Mouse (Mus musculus) stomach, embryonic 14.5 days (tissue): ENCODE measurements around the gene Taf11. TPM values are rescaled to one million over a fixed set of nuclear protein-coding genes. Genes with fewer than 3 reads are reported as not detected.

Experiments
- ATAC-seq: fragments of 200-750 bp; cut with Nextera tagmentation; 2 replicates; pipeline ENCODE4 v1.8.0; 2017; ENCODE audit warnings: low read depth, moderate TSS enrichment; ENCODE audit not compliant: insufficient number of reproducible peaks, insufficient read depth, low FRiP score
- H3K27ac ChIP-seq: fragments of 300-500 bp; sonication (generic); 2 replicates; pipeline ENCODE4 v1.5.1; 2014; ENCODE audit warnings: mild to moderate bottlenecking, low read length, moderate library complexity, mixed read lengths
- H3K27me3 ChIP-seq: fragments of 300-500 bp; sonication (generic); 2 replicates; pipeline ENCODE4 v1.6.1; 2014; ENCODE audit warnings: low read length, control low read depth, mixed read lengths; ENCODE audit not compliant: control insufficient read depth, insufficient read depth
- H3K36me3 ChIP-seq: fragments of 300-500 bp; sonication (generic); 2 replicates; pipeline ENCODE4 v1.6.1; 2014; ENCODE audit warnings: mild to moderate bottlenecking, control low read depth, low read length, moderate library complexity, mixed read lengths; ENCODE audit not compliant: control insufficient read depth, insufficient read depth
- H3K4me1 ChIP-seq: fragments of 300-500 bp; sonication (generic); 2 replicates; pipeline ENCODE4 v1.6.1; 2014; ENCODE audit warnings: low read length, control low read depth, mixed read lengths; ENCODE audit not compliant: control insufficient read depth, insufficient read depth
- H3K4me2 ChIP-seq: fragments of 300-500 bp; sonication (generic); replicated peaks from 2 replicates; pipeline ENCODE4 v1.6.1; 2014; ENCODE audit warnings: low read depth, low read length, control low read depth
- H3K4me3 ChIP-seq: fragments of 300-500 bp; sonication (generic); 2 replicates; pipeline ENCODE4 v1.5.1; 2014; ENCODE audit warnings: low read depth, low read length, control low read depth
- H3K9ac ChIP-seq: fragments of 300-500 bp; sonication (generic); replicated peaks from 2 replicates; pipeline ENCODE4 v1.6.1; 2014; ENCODE audit warnings: low read depth, mild to moderate bottlenecking, control low read depth, low read length, moderate library complexity, mixed read lengths
- H3K9me3 ChIP-seq: fragments of 300-500 bp; sonication (generic); 2 replicates; pipeline ENCODE4 v1.6.1; 2016; ENCODE audit warnings: low read depth, low read length, control low read depth; ENCODE audit not compliant: control insufficient read depth
- WGBS: fragments of 180-500 bp; shearing (Covaris S2); extraction: QIAGEN DNeasy Blood & Tissue Kit; methylation state at CpG from one replicate; pipeline ENCODE4 v1.1.7; 2014; 5-methylcytosine and 5-hydroxymethylcytosine counted together
- polyA plus RNA-seq: library from polyadenylated mRNA; unstranded; fragments of >200 nt; fragmentation: Nextera tagmentation; extraction: Ambion mirVana; gene quantifications from 2 replicates; pipeline ENCODE4 v1.2.1, GENCODE M21; 2014

The Taf11 gene
- polyA plus RNA-seq, 1 experiment from 2014 or later, result 63.3 TPM

- WGBS, result under 1% methylated on average over 75 of the region's 78 CpGs
- Histone ChIP-seq H3K4me2 (peak within 1 kb of the TSS; percentile 89), H3K9me3 (no peaks in the 10 kb centered on the region), H3K9ac (peak within 1 kb of the TSS; percentile 71), H3K27ac (peak within 1 kb of the TSS; percentile 77), H3K4me1 (peaks cover 22% of the 10 kb centered on the region), H3K4me3 (peak within 1 kb of the TSS; percentile 69), H3K36me3 (peaks cover 8% of the 10 kb centered on the region; the same call in 1 of the 2 replicates), H3K27me3 (no peaks in the 10 kb centered on the region)
- peak; percentile 91 for ATAC-seq
Measured at GRCm38 (mm10) chr17:27908888-27909621, 589 bp downstream of the Taf11 start, which contains the start of gene Anks1. Gene Anks1, plus strand, starts transcription at chr17:27909306.

- Histone ChIP-seq H3K9me3 (no peaks in the 10 kb centered on the region), H3K4me3 (peak overlapping the region; percentile 69), H3K4me1 (peaks cover 22% of the 10 kb centered on the region), H3K9ac (peak overlapping the region; percentile 71; the same call in 1 of the 2 replicates), H3K36me3 (peaks cover 9% of the 10 kb centered on the region; the same call in 1 of the 2 replicates), H3K27ac (peak overlapping the region; percentile 77), H3K4me2 (peak overlapping the region; percentile 89), H3K27me3 (no peaks in the 10 kb centered on the region)
- no peak for ATAC-seq
- under 1% methylated on average over 12 of the region's 12 CpGs for WGBS
Measured at GRCm38 (mm10) chr17:27908206-27908887, 1.3 kb downstream of the Taf11 start.

GRCm38 (mm10) chr17:27907512-27908205, 2.0 kb downstream of the Taf11 start:
- peak overlapping the region; percentile 67 for H3K9ac ChIP-seq
- H3K4me1 ChIP-seq, result peaks cover 22% of the 10 kb centered on the region
- peaks cover 14% of the 10 kb centered on the region for H3K36me3 ChIP-seq
- peak overlapping the region; percentile 89 for H3K4me2 ChIP-seq
- peak; percentile 38; the same call in 1 of the 2 replicates for ATAC-seq
- peak overlapping the region; percentile 34; the same call in 1 of the 2 replicates for H3K27ac ChIP-seq
- H3K4me3 ChIP-seq, result peak overlapping the region; percentile 69
- no peaks in the 10 kb centered on the region for H3K9me3 ChIP-seq
- no peaks in the 10 kb centered on the region for H3K27me3 ChIP-seq
- WGBS, result under 1% methylated on average over 45 of the region's 45 CpGs

GRCm38 (mm10) chr17:27886499-27887210, 23.0 kb downstream of the Taf11 start:
- ATAC-seq, result no peak
- no peaks in the 10 kb centered on the region for H3K4me1 ChIP-seq
- H3K4me3 ChIP-seq, result no peak overlapping the region
- no peak overlapping the region for H3K9ac ChIP-seq
- 85% methylated on average over 19 of the region's 19 CpGs for WGBS
- H3K9me3 ChIP-seq, result no peaks in the 10 kb centered on the region
- no peak overlapping the region for H3K27ac ChIP-seq
- H3K4me2 ChIP-seq, result no peak overlapping the region
- no peaks in the 10 kb centered on the region for H3K27me3 ChIP-seq
- H3K36me3 ChIP-seq, result peaks cover 36% of the 10 kb centered on the region

GRCm38 (mm10) chr17:27883994-27884393, 25.6 kb downstream of the Taf11 start:
- Histone ChIP-seq H3K27ac (no peak overlapping the region), H3K4me1 (no peaks in the 10 kb centered on the region), H3K27me3 (no peaks in the 10 kb centered on the region), H3K4me2 (no peak overlapping the region), H3K36me3 (peaks cover 51% of the 10 kb centered on the region), H3K9ac (no peak overlapping the region), H3K9me3 (no peaks in the 10 kb centered on the region), H3K4me3 (no peak overlapping the region)
- ATAC-seq, result no peak
- 94% methylated on average over 6 of the region's 6 CpGs for WGBS

GRCm38 (mm10) chr17:27883129-27883528, 26.5 kb downstream of the Taf11 start:
- ATAC-seq, result no peak

GRCm38 (mm10) chr17:27881518-27881917, 28.1 kb downstream of the Taf11 start:
- no peak overlapping the region for H3K4me3 ChIP-seq
- no peak overlapping the region for H3K4me2 ChIP-seq
- H3K4me1 ChIP-seq, result no peaks in the 10 kb centered on the region
- no peak overlapping the region for H3K27ac ChIP-seq
- H3K9me3 ChIP-seq, result no peaks in the 10 kb centered on the region
- no peak for ATAC-seq
- WGBS, result 62% methylated on average over 11 of the region's 11 CpGs
- no peaks in the 10 kb centered on the region for H3K27me3 ChIP-seq
- H3K9ac ChIP-seq, result no peak overlapping the region
- H3K36me3 ChIP-seq, result peaks cover 44% of the 10 kb centered on the region

More at GRCm38 (mm10) chr17:27883129-27883528, 26.5 kb downstream of the Taf11 start:
- Histone ChIP-seq H3K36me3 (peaks cover 51% of the 10 kb centered on the region), H3K27me3 (no peaks in the 10 kb centered on the region), H3K4me2 (no peak overlapping the region), H3K4me1 (no peaks in the 10 kb centered on the region), H3K9ac (no peak overlapping the region), H3K4me3 (no peak overlapping the region), H3K27ac (no peak overlapping the region), H3K9me3 (no peaks in the 10 kb centered on the region)
- 91% methylated on average over 8 of the region's 8 CpGs for WGBS
